Mouse (Mus musculus): ENCODE results near the gene Xylt1.

Gene Xylt1

DNA sequence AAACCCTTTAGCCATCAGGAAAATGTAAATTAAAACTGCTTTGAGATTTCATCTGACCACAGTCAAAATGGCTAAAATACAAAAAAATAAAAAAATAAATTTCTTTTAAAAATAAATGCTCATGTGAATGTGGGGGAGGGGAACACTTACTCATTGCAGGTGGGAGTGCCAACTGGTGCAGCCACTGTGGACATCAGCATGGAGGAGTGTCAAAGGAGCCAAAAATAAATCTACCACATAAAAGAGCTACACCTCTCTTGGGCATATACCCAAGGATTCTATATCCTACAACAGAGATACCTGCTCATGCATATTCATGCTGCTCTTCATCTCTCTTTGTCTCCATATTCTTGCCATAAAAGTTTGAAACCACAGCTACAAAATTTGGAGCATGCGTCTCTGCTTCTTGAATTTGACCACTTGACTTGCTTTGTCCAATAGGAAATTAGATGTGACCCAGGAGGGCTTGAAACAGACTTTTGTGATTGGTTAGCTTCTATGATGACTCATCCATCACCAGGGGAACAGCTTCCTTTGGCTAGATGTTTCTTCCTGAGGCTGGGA is 317.9 kb downstream of the Xylt1 start:
- DNase-seq (ENCODE audit: low spot score in 2 of 2), result no peak

DNA sequence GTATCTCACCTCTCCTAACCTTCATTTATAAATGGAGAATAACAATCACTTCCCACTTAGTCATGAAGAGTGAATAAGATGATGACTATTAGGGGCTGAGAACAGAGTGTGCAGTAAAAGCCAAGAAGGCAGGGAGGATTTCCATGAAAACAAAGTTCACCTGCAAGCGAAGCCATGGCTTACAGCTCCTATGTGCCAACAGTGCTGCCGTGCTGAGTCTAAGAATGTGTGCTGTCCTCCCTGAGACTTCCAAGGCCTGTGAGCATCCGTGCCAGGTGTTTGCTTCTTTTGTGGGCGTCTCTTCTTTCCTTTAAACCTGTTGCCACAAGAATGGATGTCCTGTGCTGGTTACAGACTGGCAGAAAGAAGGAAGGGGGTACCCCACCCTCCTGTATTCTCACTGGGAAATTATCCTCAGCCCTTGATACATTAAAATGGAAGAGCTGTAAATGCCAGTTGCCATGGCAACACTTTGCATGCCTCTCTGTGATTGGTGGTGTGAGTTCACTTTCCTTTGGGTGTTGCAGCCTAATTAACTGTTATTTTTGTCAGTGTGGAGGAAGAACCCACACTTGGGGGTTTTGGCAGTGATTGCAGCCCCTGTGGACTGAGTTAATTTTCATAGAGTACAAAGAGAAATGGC is 318.7 kb downstream of the Xylt1 start:
- no peak for DNase-seq (ENCODE audit: low spot score in 2 of 2)

DNA sequence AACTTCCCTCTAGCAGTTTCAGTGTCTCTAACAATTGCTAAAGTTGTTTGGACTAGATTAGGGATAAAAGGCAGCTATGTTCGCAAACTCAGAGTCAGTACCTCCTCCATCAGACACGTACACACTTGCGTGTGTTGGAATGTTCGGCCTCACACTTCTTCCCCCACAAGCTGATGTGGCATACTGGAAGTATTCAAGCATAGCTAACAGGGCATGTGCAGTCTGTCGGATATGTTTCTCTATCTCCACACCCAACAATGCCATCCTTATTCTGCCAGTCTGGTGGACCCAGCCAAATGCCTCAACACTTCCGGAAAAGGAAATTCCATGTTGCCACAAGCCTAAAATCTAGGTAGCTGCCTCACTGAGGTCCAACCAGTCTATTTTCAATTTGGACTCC is 319.3 kb downstream of the Xylt1 start:
- no peak for DNase-seq (ENCODE audit: low spot score in 2 of 2)

DNA sequence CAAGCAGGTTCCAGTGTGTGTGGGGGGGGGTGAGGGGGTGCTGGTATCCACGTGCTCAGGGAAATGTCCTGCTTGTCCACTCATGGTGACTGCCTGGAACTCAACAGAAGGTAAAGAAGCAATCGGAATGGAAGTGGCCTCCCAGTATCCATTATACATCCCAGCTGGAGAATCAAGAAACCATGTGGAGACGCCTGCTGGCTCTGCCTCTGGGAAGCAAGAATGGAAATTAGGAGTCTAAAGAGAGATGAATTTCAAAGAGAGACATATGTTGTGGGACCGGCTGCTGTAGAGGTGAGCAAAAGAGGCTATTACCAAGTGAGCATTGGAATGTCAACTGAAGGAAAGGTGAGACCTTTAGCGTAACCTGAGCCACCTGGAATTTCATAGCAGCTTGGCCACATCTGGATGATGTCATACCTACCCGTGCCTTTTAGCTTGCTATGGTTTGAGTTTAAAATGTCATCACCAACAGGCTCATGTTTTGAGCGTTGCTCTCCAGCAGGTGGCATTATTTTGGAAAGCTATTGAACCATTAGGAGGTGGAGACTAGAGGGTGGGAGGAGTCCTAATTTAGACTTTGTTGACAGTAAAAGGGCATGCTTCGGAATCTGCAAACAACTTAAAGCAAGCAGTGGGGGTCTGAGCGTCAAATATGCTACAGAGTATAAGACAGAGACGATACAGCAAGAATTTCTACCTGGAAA is 329.3 kb downstream of the Xylt1 start:
- DNase-seq (ENCODE audit: low spot score in 2 of 2), result no peak

DNA sequence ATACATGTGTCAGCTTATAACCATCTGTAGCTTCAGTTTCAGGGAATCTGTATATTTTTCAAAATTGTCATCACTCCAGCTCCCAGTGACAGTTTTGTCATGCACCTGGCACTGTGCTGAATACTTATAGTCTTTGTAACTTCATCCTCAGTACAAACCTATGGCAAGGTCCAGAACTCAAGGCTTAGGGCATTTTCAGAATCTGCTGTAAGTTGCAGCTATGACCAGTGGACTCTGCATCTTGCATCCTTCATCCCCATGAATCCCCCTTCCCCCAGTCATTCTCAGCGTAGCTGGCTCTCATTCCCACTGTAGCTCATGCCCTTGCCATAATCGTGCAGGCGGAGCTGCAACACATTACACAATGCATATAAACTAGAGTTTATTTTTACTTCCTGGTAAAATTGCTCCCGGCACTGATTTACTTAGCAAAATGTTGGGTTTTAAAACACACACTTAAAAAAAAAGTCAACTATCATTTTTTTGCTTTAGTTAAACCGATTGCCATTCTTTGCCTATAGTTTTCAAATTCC is 336.2 kb downstream of the Xylt1 start:
- DNase-seq (ENCODE audit: low spot score in 2 of 2), result no peak

DNA sequence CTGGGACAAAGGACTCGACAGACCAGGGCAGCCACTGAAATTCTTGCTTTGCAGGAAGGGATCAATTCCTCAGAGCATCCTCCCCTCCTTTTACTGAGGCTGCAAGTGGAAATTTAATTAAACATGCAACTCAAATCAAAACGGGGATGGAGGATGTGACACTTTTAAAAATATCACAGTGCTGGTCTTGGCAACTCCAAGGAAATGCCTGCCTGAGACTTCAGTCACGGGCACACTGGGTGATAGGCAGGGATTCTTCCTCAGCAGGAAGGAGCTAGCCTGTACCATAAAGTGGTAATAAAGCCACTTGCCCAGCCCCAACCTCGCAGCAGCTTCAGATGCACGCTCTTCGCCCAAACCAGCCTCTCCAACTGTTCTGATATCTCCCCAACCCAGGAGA is 339.6 kb downstream of the Xylt1 start:
- no peak for DNase-seq (ENCODE audit: low spot score in 2 of 2)

Measured in natural killer cell, adult 2 months (primary cell).